Mouse (Mus musculus): Measurements from ENCODE around the gene Alpk1. TPM values are rescaled to one million over a fixed set of nuclear protein-coding genes. Genes with fewer than 3 reads are reported as not detected.

Gene Alpk1
- polyA plus RNA-seq (2015; fragmentation: Nextera tagmentation; extraction: Ambion mirVana) = 0.92 and 0.99 TPM in 2 replicates

DNA sequence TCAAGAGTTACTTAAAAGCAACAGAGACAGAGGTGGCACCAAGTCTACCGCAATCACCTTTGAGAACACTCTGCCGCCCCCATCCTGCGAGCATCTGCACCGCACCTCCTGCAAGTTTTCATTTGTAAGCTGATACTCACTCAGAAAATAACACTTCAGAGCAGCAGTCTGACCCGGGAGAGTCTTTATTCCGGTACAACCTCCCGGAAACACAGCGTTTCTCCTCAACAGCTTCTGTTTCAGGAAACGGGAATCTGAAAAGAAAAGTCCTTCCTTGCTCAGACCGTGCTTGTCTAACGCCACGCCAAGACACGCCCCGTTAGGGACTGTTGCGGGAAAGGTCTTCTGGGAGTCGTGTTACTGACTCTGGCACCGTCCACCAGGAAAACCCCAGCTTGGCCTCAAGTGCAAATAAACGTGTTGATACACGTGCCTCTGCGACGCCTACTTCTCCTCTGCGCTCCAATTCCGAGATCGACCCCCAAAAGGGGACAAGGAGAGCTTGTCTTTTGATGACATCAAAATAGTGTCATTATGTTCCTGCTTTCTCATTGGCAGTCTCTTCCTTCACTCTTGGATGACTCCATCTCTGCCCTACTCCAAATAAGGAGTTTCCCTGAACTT, at the start of gene Alpk1:
Alpk1 (minus strand) TSS at position 507 of the 624 bp plus-strand sequence.
- peak; percentile 36; the same call in 1 of the 2 replicates for ATAC-seq
- Histone ChIP-seq H3K9ac (replicated peaks; ENCODE audit: low read depth, low read length) (peak within 1 kb of the TSS; percentile 31; the same call in 1 of the 2 replicates), H3K4me1 (replicated peaks; ENCODE audit: control insufficient read depth, insufficient read depth, low read length) (peaks cover 5% of the 10 kb centered on the region; the same call in 1 of the 2 replicates), H3K4me2 (ENCODE audit: low read length) (peak within 1 kb of the TSS; percentile 62), H3K4me3 (replicated peaks; ENCODE audit: low read length) (peak within 1 kb of the TSS; percentile 39), H3K9me3 (ENCODE audit: control insufficient read depth, low read length) (no peaks in the 10 kb centered on the region), H3K27ac (ENCODE audit: low read length) (no peak within 1 kb of the TSS), H3K27me3 (replicated peaks; ENCODE audit: control insufficient read depth, insufficient read depth, low read length) (no peaks in the 10 kb centered on the region), H3K36me3 (ENCODE audit: control insufficient read depth, insufficient read depth) (no peaks in the 10 kb centered on the region)
- WGBS = 2% methylated on average over 24 of the region's 24 CpGs

DNA sequence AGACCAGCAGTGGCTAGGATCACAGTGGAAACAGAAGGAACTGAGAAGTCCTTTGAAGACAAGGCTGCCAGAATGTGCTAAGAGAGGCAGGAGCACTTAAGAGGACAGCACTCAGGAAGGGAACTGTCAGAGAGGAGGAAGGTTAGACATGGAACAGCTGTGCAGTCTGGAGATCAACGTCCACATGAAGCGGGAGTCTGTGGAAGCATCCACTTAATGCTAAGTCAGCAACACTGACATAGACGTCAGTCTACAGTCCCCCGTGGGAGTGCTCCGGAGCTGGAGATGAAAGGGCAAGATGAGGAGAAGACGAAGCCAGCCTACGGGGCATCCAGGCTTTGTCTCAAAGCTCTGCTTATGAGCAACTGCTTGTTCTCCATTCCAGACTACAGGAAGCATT, 46.8 kb upstream of the Alpk1 start:
- Histone ChIP-seq H3K9ac (replicated peaks; ENCODE audit: low read depth, low read length) (no peak overlapping the region), H3K4me3 (replicated peaks; ENCODE audit: low read length) (no peak overlapping the region), H3K4me1 (replicated peaks; ENCODE audit: control insufficient read depth, insufficient read depth, low read length) (peaks cover 11% of the 10 kb centered on the region), H3K36me3 (ENCODE audit: control insufficient read depth, insufficient read depth) (no peaks in the 10 kb centered on the region), H3K27me3 (replicated peaks; ENCODE audit: control insufficient read depth, insufficient read depth, low read length) (no peaks in the 10 kb centered on the region), H3K9me3 (ENCODE audit: control insufficient read depth, low read length) (no peaks in the 10 kb centered on the region), H3K4me2 (ENCODE audit: low read length) (no peak overlapping the region), H3K27ac (ENCODE audit: low read length) (no peak overlapping the region)
- ATAC-seq = no peak
- WGBS = 52% methylated on average over 7 of the region's 7 CpGs

DNA sequence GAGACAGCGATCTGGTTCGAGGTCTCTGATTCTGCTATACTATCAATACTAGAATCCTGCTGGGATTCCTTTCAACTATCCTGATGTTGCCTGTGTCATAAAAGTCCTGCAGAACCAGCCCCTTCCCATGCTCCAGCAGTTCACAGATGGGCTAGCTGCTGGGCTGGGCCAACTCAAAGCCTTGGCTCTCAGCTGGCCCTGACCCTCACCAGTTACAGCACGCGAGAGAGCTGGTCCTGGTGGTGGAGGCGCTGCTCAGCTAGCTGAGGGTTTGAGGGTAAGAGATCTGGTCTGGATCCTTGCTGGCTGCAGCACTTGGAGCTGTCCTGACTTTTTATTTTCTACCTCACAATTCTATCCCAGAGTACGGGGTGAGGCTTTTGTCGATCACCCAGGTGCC, 46.2 kb upstream of the Alpk1 start:
- Histone ChIP-seq H3K9me3 (ENCODE audit: control insufficient read depth, low read length) (no peaks in the 10 kb centered on the region), H3K27me3 (replicated peaks; ENCODE audit: control insufficient read depth, insufficient read depth, low read length) (no peaks in the 10 kb centered on the region)
- no peak for ATAC-seq

DNA sequence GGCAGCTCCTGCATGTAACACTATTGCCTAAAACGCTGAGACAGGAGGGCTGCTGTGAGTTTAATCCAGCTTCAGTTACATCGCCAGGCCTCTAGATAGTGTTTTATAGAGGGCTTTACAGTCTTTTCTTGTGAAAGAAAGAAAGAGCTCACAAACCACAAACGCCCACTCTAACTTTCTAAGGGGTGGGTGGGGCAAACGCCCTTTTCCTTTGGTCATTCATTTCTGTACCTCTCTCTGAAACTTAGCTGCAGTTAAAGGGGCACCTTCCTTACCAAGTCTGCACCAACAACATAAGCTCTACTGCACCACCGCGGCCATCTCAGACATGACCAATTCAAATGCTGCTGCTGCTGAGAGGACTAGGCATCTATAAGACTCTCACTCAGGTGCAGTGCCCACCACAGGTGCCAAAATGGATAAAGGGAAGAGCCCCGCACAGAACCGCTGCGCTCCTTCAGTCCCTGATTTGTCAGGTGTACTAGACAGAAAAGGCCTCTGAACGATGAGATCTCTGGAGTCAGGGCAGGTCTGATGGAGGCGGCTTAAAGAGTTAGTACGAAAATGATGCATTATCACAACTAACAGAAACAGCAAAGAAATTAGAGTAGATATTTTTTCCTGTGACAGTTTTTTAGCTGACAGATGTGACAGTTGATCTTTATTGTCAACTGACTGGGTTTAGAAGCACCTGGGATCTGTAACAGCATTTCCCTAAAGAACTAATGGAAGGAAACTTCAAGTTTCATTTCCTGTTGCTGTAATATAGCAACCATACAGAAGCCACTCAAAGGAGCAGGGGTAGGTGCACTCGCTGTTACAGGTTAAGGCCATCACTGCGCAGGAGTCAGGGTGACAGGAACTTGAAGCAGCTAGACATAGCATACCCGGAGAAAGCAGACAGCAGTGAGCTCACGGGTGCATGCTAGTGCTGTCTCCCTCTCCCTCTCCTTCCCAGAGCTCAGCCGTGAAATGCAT, 43.8 kb upstream of the Alpk1 start:
- Histone ChIP-seq H3K9ac (replicated peaks; ENCODE audit: low read depth, low read length) (no peak overlapping the region), H3K4me2 (ENCODE audit: low read length) (no peak overlapping the region), H3K27ac (ENCODE audit: low read length) (no peak overlapping the region), H3K27me3 (replicated peaks; ENCODE audit: control insufficient read depth, insufficient read depth, low read length) (no peaks in the 10 kb centered on the region), H3K9me3 (ENCODE audit: control insufficient read depth, low read length) (no peaks in the 10 kb centered on the region), H3K4me1 (replicated peaks; ENCODE audit: control insufficient read depth, insufficient read depth, low read length) (peaks cover 11% of the 10 kb centered on the region), H3K4me3 (replicated peaks; ENCODE audit: low read length) (no peak overlapping the region), H3K36me3 (ENCODE audit: control insufficient read depth, insufficient read depth) (peaks cover 4% of the 10 kb centered on the region; the same call in 1 of the 2 replicates)
- WGBS = 72% methylated on average over 17 of the region's 17 CpGs
- no peak for ATAC-seq

More for the DNA sequence above, 46.2 kb upstream of the Alpk1 start:
- H3K4me3 ChIP-seq (replicated peaks; ENCODE audit: low read length) = no peak overlapping the region
- no peak overlapping the region for H3K4me2 ChIP-seq (ENCODE audit: low read length)
- 71% methylated on average over 7 of the region's 7 CpGs for WGBS
- H3K4me1 ChIP-seq (replicated peaks; ENCODE audit: control insufficient read depth, insufficient read depth, low read length) = peaks cover 11% of the 10 kb centered on the region
- H3K36me3 ChIP-seq (ENCODE audit: control insufficient read depth, insufficient read depth) = no peaks in the 10 kb centered on the region
- no peak overlapping the region for H3K9ac ChIP-seq (replicated peaks; ENCODE audit: low read depth, low read length)
- no peak overlapping the region for H3K27ac ChIP-seq (ENCODE audit: low read length)

DNA sequence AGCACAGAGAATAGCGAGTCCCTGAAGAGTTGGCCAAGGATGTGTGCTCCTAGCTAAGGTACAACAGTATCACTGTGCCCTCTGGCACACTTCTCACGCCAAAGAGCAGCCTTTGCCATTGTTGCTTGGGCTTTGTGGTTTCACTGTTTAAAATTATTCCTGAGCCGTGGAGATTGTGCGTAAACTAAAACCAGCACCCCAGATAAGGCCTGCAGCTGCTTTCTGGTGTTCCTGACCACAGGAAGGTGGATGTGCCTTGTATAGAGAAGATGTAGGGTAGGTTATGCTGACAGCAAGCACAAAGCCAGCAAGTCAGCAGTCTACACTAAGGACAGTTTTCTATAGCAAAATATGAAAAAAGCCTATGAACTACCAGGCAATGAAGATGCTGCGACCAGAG, 40.9 kb upstream of the Alpk1 start:
- no peak overlapping the region for H3K9ac ChIP-seq (replicated peaks; ENCODE audit: low read depth, low read length)
- WGBS = 86% methylated on average over 5 of the region's 5 CpGs
- peaks cover 5% of the 10 kb centered on the region; the same call in 1 of the 2 replicates for H3K4me1 ChIP-seq (replicated peaks; ENCODE audit: control insufficient read depth, insufficient read depth, low read length)
- ATAC-seq = no peak
- no peak overlapping the region for H3K4me3 ChIP-seq (replicated peaks; ENCODE audit: low read length)
- H3K36me3 ChIP-seq (ENCODE audit: control insufficient read depth, insufficient read depth) = peaks cover 4% of the 10 kb centered on the region; the same call in 1 of the 2 replicates
- H3K9me3 ChIP-seq (ENCODE audit: control insufficient read depth, low read length) = no peaks in the 10 kb centered on the region
- no peak overlapping the region for H3K4me2 ChIP-seq (ENCODE audit: low read length)
- H3K27ac ChIP-seq (ENCODE audit: low read length) = no peak overlapping the region
- H3K27me3 ChIP-seq (replicated peaks; ENCODE audit: control insufficient read depth, insufficient read depth, low read length) = no peaks in the 10 kb centered on the region

DNA sequence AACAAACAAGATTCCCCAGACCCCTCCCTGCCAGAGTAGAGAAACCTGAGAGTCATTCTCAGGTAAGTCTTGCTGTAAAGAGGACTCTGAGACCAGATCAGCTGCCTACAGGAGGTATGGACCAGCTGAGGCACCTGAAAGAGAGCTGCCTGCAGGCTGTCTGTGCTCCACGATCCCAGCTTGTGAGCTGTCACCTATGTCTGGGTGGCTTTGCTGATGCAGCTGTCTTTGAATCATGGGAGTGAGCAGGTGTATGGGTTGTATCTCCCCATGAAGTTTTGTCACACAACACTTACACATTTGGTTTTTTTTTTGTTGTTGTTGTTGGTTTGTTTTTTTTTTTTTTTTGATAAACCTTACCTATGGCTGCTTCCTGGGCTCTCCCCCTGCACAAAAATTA, 40.1 kb upstream of the Alpk1 start:
- Histone ChIP-seq H3K36me3 (ENCODE audit: control insufficient read depth, insufficient read depth) (peaks cover 4% of the 10 kb centered on the region; the same call in 1 of the 2 replicates), H3K9me3 (ENCODE audit: control insufficient read depth, low read length) (no peaks in the 10 kb centered on the region), H3K9ac (replicated peaks; ENCODE audit: low read depth, low read length) (no peak overlapping the region), H3K27ac (ENCODE audit: low read length) (no peak overlapping the region), H3K4me3 (replicated peaks; ENCODE audit: low read length) (no peak overlapping the region), H3K4me2 (ENCODE audit: low read length) (no peak overlapping the region), H3K4me1 (replicated peaks; ENCODE audit: control insufficient read depth, insufficient read depth, low read length) (peaks cover 5% of the 10 kb centered on the region; the same call in 1 of the 2 replicates), H3K27me3 (replicated peaks; ENCODE audit: control insufficient read depth, insufficient read depth, low read length) (no peaks in the 10 kb centered on the region)
- WGBS = 96% methylated on average over 1 of the region's 1 CpGs
- no peak for ATAC-seq

DNA sequence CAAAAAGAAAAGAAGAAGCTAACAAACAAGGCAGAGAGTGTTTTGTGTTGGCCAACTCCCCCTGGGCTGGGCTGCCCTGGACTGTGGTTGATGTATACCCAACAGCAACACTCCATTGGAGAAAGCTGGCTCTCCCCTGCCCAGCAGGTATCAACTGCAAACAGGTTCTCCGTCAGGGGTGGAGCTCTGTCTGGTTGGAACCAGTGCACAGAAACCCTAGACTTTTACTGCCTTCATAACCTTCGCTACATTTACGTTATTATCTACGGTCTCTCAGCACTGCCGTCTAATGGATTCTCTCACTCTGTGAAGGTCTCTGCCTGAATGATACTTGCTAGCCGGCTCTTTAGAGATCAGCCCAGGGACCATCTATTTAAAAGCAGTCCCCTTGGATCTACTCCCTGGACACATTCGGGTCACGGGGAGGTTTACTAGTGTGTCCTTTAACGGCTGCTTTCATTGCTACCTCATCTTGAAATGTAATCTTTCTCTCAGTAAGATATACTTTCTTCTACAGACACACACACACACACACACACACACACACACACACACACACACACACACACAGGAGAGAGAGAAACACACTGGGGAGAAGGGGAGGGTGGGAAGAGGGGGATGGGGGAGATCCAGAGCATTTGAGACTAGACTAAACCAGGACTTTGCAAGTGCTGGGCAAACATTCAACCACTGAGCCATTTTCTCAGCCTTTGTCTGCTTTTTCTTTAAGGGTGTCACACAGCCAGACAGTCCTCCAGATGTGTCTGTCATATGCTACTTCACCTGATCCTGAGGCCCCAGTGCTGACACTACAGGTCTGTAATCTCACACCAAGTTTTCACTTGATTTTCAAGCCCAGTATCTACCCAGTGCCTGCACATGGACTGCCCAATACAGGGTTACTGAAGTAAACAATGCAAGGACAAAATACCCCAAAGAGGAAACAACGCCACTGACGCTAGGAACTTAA, 38.7 kb upstream of the Alpk1 start:
- 87% methylated on average over 11 of the region's 11 CpGs for WGBS
- no peak for ATAC-seq
- H3K27ac ChIP-seq (ENCODE audit: low read length) = no peak overlapping the region
- no peak overlapping the region for H3K9ac ChIP-seq (replicated peaks; ENCODE audit: low read depth, low read length)
- no peaks in the 10 kb centered on the region for H3K27me3 ChIP-seq (replicated peaks; ENCODE audit: control insufficient read depth, insufficient read depth, low read length)
- no peaks in the 10 kb centered on the region for H3K9me3 ChIP-seq (ENCODE audit: control insufficient read depth, low read length)
- peaks cover 4% of the 10 kb centered on the region; the same call in 1 of the 2 replicates for H3K36me3 ChIP-seq (ENCODE audit: control insufficient read depth, insufficient read depth)
- 0 out of 2 replicates have a peak, but pooled peaks cover under 1% of the 10 kb centered on the region for H3K4me1 ChIP-seq (replicated peaks; ENCODE audit: control insufficient read depth, insufficient read depth, low read length)
- no peak overlapping the region for H3K4me3 ChIP-seq (replicated peaks; ENCODE audit: low read length)
- no peak overlapping the region for H3K4me2 ChIP-seq (ENCODE audit: low read length)

DNA sequence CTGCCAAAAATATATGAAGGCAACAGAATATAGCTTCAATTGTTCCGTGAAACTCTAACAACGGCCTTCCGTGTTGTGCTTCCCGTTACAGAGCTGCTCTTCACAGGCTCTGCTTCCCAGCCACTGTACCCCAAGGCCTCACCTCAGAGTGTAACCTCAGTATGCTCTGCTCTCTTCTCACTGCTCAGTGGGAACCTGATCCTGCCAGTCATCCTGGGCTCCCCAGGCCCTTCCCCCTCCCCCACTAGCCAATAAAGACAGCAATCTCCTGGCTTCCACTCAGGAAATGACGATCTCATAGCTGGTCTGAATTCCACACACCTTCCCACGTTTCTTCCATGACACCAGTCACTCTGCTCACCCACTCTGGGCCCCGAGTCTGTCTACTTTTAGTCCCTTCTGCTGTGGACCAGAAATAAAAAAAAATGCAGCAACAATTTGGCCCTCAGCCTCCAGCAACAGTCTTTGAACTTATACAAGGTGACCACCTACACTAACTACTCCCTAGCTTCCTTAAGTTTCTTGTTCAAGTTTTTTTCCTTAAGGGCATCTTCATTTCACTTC, 36.9 kb upstream of the Alpk1 start:
- Histone ChIP-seq H3K4me3 (replicated peaks; ENCODE audit: low read length) (no peak overlapping the region), H3K9ac (replicated peaks; ENCODE audit: low read depth, low read length) (no peak overlapping the region), H3K9me3 (ENCODE audit: control insufficient read depth, low read length) (no peaks in the 10 kb centered on the region), H3K27ac (ENCODE audit: low read length) (no peak overlapping the region), H3K36me3 (ENCODE audit: control insufficient read depth, insufficient read depth) (peaks cover 7% of the 10 kb centered on the region; the same call in 1 of the 2 replicates), H3K4me1 (replicated peaks; ENCODE audit: control insufficient read depth, insufficient read depth, low read length) (no peaks in the 10 kb centered on the region), H3K27me3 (replicated peaks; ENCODE audit: control insufficient read depth, insufficient read depth, low read length) (no peaks in the 10 kb centered on the region), H3K4me2 (ENCODE audit: low read length) (no peak overlapping the region)
- ATAC-seq = no peak
- WGBS = 81% methylated on average over 7 of the region's 7 CpGs

Data from forebrain, embryonic 16.5 days (tissue).